Mouse (Mus musculus): ENCODE data around the gene Pacs2.

Gene Pacs2

DNA sequence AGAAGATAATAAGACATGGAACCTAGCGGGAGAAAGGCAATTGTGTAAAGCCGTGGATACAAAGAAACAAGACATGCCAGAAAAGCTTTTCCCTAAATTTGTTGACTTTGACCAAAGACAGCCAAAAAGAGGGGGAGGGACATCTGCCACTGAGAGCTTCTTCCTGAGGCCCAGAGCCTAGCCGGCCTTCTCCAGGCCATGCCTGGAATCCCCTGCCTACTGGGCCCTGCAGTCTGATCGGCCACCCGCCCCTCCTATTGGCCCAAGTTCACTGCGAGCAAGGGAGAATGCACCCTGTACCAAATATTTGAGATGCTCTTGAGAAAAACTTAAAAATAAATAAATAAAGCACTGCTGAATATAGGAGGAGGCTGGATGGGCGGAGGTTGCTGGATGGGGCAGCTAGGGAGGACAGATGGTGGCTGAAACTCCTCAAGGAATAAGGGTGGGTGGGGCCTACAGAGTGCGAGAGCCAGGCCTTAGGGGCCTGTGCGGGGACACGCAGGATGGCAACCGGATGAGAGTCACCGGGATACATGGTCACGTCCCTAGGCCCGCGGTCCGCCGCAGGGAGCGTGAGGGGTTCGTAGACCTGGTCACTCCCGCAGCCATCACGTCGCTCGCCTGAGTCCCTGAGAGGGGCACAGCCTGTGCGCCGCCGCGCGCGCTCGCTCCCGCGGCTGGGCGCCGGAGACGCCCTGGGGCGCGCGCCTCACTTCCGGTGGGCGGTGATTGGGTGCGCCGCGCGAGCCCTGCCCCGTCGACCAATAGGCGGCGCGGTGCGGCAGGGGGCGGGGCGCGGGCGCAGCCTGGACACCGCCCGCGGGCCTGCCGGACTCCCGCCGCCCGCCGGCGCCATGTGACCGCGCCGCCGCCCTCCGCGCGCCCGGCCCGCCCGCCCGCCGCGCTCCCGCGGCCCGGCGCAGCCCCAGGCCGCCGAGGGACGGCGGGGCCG, at the start of gene Pacs2:
Gene Pacs2, plus strand, starts transcription at position 905 of the 955 bp plus-strand sequence.
- peak; percentile 86 to 87 for DNase-seq (ENCODE audit: low spot score in 2 of 2)

DNA sequence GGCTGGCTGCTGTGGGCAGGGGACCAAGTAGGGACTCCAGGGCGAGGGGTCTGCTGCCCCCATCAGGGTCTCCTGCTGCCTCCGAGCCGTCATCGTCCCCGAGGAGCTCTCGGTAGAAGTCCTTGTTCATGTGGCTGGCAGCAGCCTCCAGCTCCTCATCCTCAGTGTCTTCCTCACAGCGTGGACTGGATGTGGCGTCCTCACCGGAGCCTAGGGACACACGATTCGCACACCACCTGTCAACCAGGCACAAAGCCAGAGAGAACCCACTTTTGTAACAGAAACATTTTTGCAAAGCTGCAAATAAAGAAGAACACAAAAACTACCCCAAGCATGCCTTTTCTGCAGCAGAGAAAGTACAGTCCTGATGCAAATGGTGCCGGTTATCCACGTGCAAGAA, 48.5 kb upstream of the Pacs2 start:
- no peak for DNase-seq (ENCODE audit: low spot score in 2 of 2)

DNA sequence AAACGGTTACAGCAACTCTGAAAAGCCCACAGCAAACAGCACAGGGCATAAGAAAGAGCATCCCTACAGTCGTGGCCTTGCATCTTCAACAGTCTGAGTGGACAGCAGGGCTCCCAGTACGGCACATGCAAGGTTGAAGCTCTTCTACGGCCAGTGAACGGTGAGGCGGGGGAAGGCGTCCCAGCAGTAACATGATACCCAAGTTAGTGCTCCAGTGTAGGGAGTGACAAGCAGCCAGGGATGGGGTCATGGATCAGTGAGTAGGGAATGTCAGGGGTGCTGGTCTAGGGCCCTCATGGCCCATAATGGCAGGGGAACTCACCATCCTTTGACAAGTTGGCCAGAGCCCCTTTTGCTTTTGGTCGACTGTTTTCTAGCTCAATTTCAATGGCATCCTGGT, 45.4 kb upstream of the Pacs2 start:
- no peak for DNase-seq (ENCODE audit: low spot score in 2 of 2)

DNA sequence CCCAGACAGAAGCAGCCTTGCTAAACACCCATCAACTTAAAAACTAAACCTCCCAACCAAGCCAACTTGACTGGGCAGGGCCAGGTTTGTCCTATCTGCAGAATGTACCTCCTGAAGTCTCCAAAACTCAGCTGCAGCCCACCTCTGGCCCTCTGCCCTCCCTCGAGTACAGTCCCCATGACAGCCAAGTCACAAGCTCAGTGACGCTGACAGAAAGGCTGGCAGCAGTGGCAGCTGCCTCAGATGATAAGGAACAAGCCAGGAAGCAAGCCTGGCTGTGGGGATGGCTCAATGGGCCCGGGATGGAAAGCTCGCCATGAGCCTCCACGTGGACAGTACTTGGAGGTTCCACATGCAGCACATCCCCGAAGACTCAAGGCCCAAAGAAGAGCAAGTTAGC, 44.7 kb upstream of the Pacs2 start:
- no peak for DNase-seq (ENCODE audit: low spot score in 2 of 2)

DNA sequence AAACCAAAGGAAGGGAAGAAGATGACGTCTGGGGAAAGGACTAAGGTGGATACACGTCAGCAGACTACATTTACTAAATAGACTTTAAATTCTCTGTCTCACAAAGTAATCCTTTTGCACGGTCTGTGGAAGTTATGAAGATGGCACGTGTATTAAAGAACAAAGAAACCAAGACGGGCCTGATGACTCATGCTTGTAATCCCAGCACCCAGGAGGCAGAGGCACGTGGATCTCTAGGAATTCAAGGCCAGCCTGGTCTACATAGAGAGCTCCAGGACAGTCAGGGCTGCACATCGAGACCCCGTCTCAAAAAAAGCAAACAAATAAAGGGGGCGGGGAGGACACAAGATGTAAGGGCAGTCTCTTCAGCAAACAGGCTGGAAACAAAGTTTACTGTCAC, 39.6 kb upstream of the Pacs2 start:
- DNase-seq (ENCODE audit: low spot score in 2 of 2): no peak

DNA sequence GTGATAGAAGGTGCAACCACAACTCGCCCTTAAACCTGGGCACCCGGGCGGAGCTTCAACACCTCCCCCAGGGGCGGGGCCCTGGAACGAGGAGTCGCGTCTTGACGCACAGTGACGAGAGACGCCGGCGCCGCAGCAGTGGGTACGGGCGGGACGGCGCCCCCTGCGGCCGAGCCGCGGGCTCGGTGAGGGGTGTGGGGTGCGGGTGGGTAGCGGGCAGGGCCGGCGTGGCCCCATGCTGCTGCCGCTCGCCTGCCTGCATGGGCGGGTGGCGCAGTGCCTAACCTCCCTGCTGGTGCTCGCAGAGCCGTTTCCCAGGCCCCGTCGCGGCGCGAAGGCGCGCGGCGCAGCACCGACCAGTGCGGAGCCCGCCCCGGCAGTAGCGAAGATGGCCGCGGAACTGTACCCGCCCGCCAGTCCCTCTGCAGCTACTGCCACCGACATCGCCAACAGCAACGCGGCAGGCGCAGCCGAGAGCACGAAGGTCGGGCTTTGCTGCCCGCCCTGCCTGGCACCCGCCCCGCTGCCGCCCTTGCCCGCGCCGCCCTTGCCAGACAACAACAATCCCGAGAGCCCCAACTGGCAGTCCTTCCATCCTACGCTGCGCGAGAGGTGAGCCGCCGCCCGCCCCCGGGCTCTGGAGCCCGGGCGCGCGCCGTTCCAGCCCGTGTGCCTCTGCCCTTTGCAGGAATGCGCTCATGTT, 37.8 kb upstream of the Pacs2 start, which contains the start of gene Btbd6:
Gene Btbd6, plus strand, starts transcription at position 112 of the 703 bp plus-strand sequence.
- peak; percentile 87 to 89 for DNase-seq (ENCODE audit: low spot score in 2 of 2)

DNA sequence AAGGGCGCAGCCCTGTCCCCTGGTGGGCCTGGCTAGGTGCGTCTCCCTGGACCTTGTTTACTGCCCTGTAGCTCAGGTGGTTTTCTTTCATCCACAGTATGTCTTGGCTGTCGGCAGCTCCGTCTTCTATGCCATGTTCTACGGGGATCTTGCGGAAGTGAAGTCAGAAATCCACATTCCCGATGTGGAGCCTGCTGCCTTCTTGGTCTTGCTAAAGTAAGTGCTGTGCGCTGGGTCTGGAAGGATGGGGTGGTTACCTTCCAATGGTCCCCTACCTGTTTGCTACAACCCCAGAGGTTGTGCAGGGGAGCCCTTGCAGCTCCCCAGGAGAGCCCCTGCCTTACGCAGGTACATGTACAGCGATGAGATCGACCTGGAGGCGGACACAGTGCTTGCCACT, 37.2 kb upstream of the Pacs2 start:
- DNase-seq (ENCODE audit: low spot score in 2 of 2): no peak

DNA sequence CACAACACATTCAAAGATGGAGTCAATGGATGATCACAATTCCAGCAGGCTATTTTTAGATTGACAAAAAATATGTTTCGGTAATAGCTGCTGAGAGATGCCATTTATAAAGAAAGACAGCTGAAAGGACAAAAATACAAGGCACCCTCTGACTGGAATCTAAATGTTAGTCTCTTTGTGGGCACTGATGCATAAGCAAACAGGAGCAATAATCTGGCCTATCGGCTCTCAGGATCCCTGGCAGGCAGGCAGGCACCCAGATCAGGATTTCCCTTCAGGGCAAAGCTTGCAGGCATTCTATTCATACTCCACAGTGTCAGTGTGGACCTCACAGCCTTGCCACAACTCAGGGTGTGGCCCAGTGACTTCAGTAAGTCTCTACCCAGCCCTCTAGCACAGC, 32.3 kb upstream of the Pacs2 start:
- no peak for DNase-seq (ENCODE audit: low spot score in 2 of 2)

DNA sequence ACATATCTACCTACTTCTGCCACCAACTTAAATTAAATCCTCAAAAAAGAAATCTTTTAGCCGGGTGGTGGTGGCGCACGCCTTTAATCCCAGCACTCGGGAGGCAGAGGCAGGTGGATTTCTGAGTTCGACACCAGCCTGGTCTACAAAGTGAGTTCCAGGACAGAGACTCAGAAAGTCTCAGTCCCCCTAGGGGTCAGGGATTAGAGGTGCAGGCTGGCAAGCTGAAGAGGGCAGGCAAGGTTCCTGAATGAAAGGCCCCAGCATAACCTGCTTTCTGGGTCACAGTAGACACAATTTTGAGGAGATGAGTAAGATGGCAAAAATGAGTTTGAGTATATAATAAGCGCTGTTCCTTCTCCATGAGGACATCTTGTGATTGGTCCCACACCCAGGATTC, 29.0 kb upstream of the Pacs2 start:
- no peak for DNase-seq (ENCODE audit: low spot score in 2 of 2)

DNA sequence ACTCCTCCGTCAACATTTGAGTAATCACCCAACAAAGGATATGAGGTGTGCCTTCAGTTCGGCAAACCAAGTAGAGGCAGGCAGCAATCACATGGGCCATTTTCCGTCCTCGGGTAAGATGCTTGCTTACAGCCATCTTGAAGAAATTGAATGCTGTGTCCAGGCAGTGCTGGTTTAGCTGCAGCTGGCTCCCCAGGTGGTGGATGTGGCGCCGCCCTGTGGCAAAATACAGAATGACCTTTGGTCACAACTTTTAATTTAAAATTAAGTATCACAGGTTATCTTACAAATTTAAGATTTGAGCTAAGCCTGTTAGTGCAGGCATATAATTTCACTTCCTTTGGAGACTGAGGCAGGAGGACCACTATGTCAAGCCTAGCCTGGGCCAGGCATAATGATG, 26.4 kb upstream of the Pacs2 start:
- DNase-seq (ENCODE audit: low spot score in 2 of 2): no peak

DNA sequence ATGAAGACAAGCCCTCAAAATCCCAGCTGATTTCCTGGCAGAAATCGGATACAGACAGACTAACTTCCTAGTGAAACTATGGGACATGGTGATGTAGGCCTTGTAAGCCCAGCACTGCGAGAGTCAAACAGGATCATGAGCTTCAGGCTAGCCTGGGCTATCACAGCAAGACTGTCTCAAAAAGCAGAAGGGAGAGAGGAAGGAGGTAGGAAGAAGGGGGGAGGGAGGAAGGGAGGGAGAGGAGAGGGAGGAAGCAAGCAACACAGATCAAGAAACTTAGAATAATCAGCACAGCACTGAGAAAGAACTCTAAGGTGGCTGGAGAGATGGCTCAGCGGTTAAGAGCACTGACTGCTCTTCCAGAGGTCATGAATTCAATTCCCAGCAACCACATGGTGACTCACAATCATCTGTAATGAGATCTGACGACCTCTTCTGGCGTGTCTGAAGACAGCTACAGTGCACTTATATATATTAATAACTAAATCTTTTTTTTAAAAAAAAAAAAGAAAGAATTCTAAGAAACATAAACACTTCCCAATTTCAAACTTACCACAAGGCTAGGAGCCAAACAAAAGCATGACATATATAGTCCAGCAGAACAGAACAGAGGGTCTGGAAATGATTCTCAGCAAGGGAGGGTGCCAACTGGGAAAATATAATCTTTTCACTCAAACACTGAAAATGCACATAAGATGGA, 23.5 kb upstream of the Pacs2 start:
- no peak for DNase-seq (ENCODE audit: low spot score in 2 of 2)

DNA sequence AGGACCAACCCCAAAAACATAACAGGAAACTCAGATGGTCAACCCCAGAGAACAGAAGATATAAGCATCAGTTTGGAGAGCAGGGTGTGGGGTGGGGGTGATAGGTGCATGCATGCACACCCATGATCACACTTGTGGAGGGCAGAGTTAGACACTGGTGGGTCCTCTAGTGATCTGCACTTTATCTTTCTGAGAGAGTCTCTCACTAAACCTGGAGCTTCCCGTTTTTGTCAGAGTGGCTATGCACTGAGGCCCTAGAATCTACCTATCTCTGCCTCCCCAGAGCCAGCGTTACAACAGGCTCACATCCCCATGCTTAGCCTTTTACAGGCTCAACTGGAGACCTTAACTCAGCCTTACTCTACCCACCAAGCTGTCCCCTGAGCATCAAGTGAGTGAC, 22.9 kb upstream of the Pacs2 start:
- DNase-seq (ENCODE audit: low spot score in 2 of 2): no peak

DNA sequence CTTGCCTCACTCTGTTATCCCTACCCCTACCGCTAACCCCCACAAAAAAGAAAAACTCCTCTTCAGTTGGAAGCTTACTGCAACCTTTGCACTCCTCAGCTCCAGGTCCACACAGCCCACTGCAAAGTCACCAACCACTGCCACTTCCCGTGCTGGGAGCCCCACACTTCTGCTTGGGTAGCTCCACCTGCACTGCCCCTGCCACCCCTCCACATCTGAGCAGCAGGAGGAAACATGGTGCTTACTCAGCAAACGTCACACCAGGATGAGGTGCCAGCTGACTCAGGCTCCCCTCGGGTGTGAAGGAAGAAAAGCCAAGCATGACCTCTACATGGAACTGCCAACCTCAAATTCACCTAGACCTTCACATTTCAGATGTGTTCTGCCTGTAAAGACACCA, 20.2 kb upstream of the Pacs2 start:
- no peak for DNase-seq (ENCODE audit: low spot score in 2 of 2)

DNA sequence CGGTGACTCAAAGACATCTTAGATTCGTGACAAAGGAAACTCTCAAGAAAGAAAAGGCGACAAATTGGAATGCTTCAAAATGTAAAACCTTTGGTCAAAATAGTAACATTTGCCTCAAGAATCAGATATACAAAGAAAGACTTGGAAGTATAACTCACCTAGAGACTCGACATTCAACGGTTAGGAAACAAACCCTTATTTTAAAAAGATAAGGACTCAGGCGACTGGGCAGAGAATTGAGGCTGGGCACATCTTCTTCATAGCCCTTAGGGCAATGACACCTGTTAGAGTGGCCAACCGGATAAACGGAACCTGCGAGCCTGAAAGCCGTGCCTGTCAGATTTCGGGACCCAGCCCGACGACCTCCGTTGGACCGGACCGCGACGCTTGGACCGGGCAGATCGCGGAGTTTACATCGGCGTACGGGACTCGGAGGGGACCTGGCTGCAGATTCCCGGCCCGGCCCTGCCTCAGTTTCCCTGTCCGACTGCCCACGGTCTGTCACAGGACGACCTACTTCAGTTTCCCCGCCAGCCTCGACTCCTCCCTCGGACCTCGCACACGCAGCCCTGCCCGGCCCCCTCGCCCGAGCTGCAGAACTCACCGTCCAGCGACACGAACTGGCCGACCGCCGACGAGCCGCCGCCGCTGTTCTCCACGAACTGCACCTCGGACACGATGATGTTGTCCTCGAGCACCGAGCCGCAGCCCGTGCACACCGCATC, 14.6 kb upstream of the Pacs2 start:
- DNase-seq (ENCODE audit: low spot score in 2 of 2): peak in 1 of 2 experiments; percentile 32

DNA sequence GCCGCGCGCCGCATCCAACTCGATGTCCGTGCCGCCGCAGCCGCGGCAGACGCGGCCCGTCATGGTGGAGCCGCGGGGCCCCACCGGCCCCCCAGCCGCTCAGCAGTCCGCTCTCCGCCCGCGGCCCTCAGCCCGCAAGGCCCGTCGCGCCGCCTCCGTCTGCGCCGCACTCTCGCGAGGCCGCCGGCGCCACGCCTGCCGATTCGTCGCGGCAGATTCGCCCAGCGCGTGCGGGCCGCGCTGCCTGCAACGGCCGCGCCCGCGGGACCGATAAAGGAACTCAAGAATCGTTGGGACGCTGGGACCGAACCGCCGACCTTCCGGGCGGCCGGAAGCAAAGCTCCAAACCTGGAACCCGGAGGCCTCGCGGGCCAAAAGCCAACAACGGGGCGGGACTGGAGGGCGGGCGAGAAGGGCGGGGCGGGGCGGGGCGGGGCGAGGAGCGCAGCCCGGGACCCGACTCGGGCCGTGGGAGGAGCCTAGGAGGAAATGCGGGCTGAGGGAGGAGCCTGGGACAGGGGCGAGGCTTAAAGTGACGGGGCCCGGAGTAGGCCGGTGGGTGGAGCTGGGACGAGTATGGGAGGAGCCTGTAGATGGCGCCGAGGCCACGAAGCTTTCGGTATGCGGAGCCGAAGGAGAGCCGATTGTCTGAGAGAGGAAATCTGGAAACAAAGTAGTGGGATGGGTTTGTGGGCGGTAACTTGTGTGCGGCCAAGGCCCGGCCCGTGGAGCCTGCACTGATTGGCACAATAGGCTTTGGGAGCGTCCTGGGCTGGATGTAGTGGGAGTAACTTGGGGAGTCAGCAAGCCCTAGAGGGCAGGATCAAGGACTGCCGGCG, 13.8 kb upstream of the Pacs2 start, which contains the start of gene Brf1:
Gene Brf1, minus strand, starts transcription at position 411 of the 839 bp plus-strand sequence.
- peak; percentile 91 to 93 for DNase-seq (ENCODE audit: low spot score in 2 of 2)

DNA sequence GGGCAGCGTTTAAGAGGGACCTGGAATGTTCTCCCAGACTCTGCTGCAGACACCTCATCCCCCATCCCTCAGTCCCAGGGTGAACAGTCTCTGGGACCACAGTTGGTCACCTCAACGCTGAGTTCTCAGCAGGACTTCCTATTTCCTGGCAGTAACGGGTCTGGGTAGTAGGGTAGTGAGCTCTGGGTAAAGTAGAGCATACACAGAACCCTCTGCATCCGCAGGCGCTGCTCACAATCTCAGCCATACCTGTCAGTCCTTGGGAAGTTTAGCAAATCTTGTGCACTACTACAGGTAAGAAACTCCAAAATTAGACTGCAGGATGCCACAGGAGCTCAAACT, 13.2 kb upstream of the Pacs2 start:
- DNase-seq (ENCODE audit: low spot score in 2 of 2): no peak

DNA sequence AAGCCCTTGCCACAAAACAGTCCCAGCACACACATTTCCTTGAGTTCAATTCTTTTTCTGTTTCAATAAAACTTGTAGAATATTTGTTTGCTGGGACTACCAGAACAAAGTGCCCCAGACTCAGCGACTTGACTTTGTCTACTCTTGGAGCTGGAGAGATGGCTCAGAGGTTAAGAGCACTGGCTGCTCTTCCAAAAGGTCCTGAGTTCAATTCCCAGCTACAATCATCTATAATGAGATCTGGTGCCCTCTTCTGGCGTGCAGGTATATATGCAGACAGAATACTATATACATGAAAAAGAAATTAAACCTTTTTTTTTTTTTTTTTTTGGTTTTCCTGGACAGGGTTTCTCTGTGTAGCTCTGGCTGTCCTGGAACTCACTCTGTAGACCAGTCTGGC, 11.6 kb upstream of the Pacs2 start:
- no peak for DNase-seq (ENCODE audit: low spot score in 2 of 2)

DNA sequence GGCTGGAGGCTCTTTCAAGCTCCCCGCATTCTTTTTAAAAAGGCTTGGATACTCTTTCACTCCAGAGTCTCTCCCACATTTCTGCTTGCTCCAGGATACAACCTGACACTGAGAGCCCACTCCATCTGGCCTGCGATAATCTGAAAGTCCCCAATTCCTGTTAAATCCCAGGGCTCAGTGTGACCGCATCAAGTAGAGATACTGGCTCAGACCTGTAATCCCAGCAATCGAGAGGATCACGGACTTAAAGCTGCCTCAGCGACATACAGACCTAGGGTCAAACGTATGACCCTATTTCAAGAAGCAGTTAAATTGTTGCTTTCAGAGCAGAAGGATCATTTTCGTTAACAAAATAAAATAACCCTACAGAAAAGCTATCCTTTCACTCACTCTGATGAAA, 10.3 kb upstream of the Pacs2 start:
- no peak for DNase-seq (ENCODE audit: low spot score in 2 of 2)

DNA sequence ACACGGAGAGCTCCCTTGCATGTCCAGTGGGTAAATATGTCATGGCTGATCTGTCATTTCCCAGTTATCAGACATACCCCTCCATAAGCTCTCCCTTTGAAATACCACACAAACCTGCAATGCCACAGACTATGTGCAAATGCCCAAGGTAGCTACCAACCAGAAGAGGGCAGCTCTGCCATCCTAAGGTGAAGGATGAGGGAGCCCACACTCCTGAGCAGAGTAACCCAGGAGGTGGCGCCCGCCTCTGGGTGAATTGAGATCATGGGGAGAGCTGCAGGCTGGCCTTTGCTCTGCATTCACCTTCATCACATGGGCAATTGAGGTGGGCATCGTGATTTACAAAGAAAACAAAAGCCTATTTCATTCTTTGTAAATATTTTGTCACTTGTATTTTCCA, 9.3 kb upstream of the Pacs2 start:
- peak; percentile 43 to 59 for DNase-seq (ENCODE audit: low spot score in 2 of 2)

DNA sequence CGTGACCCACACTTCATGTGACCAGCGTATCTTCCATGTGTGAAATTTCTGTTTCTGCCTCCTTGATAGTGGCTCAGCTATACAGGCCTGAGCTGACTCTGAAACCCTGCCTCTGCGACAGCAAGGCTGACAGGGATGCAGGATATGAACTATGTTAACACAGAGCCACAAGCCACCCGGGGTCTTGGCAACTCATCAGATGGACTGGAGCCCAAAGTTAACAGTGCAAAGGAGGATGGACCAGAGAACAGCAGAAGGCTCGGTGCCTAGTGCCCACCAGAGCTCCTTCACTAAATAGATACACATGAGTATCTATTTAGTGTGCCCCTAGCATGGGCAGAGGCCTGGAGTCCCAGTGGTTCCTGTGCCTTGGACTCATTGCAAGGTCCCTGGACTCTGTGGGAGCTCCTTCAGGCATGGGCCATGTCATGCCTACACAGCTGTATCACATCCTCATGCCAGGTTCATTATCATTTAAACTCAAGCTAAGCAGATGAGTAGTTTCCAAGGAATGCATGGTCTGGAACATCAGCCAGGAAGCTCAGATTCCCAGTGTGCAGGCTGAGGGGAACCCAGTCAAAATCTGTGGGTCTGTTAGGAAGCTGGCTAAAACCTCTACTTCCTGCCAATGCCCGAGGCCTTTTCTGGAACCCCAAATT, 2.5 kb upstream of the Pacs2 start:
- DNase-seq (ENCODE audit: low spot score in 2 of 2): no peak

All from right cerebral cortex, postnatal 36 days (tissue).